25 mouse cellular contexts compared by ENCODE assay signal in genomic region chrX:56406128-56406527, GRCm38 (mm10). TPM values are rescaled to one million over a fixed set of nuclear protein-coding genes. Genes with fewer than 3 reads are reported as not detected.
"Had no signal": no experiment of that assay in that cellular context is flagged by ENCODE, and none has a peak within 500 bp of the region (broad histone marks: within the 10 kb centered on the region; RNA-seq: fewer than 3 reads in every experiment).

No protein-coding gene starts in this region.

- H3K36me3 ChIP-seq: limb, embryonic 13.5 days; liver, embryonic 12.5 days; liver, embryonic 15.5 days; lung, embryonic 15.5 days; midbrain, embryonic 12.5 days; midbrain, embryonic 15.5 days; neural tube, embryonic 13.5 days; stomach, embryonic 15.5 days had no signal

- H3K4me3 ChIP-seq: limb, embryonic 13.5 days; liver, embryonic 12.5 days; liver, embryonic 15.5 days; lung, embryonic 15.5 days; midbrain, embryonic 12.5 days; midbrain, embryonic 15.5 days; neural tube, embryonic 13.5 days; stomach, embryonic 15.5 days had no signal

- H3K9me3 ChIP-seq: limb, embryonic 13.5 days; liver, embryonic 12.5 days; liver, embryonic 15.5 days; lung, embryonic 15.5 days; midbrain, embryonic 12.5 days; midbrain, embryonic 15.5 days; neural tube, embryonic 13.5 days; stomach, embryonic 15.5 days had no signal

- H3K27me3 ChIP-seq: limb, embryonic 13.5 days; liver, embryonic 12.5 days; liver, embryonic 15.5 days; lung, embryonic 15.5 days; midbrain, embryonic 12.5 days; midbrain, embryonic 15.5 days; neural tube, embryonic 13.5 days; stomach, embryonic 15.5 days had no signal

- H3K27ac ChIP-seq: limb, embryonic 13.5 days; liver, embryonic 12.5 days; liver, embryonic 15.5 days; lung, embryonic 15.5 days; midbrain, embryonic 12.5 days; midbrain, embryonic 15.5 days; neural tube, embryonic 13.5 days; stomach, embryonic 15.5 days had no signal

- H3K4me1 ChIP-seq: limb, embryonic 13.5 days; liver, embryonic 12.5 days; liver, embryonic 15.5 days; lung, embryonic 15.5 days; midbrain, embryonic 12.5 days; midbrain, embryonic 15.5 days; neural tube, embryonic 13.5 days; stomach, embryonic 15.5 days had no signal

- ATAC-seq: liver, embryonic 12.5 days; midbrain, embryonic 15.5 days had no signal

- H3K9ac ChIP-seq: limb, embryonic 13.5 days; liver, embryonic 12.5 days; liver, embryonic 15.5 days; lung, embryonic 15.5 days; midbrain, embryonic 12.5 days; midbrain, embryonic 15.5 days; neural tube, embryonic 13.5 days; stomach, embryonic 15.5 days had no signal

- DNase-seq: kidney, adult 9 months; kidney, postnatal 14 days; left cerebral cortex, postnatal 4 days; liver; lung, adult 18-20 months; lung, postnatal 10 days; lung, postnatal 4 days; retina, postnatal 1 day; right cerebral cortex, postnatal 25 days; spleen, adult 18-20 months; thymus, postnatal 25 days had no signal

RNA-seq across cellular contexts. Expression of gene Smim10l2a, which starts 31.7 kb away (rescaled TPM):
- total RNA-seq: neutrophil, adult 5-6 weeks had no signal

RNA-seq across cellular contexts. Expression of gene Gm2174, which starts 41.6 kb away (rescaled TPM):
- total RNA-seq: layer of hippocampus, adult 8-10 months; layer of hippocampus, postnatal 10 days; left cerebral cortex, adult 8-10 months; left cerebral cortex, postnatal 14 days; left cerebral cortex, postnatal 4 days; neutrophil, adult 5-6 weeks had no signal
- polyA plus RNA-seq: large intestine, adult 2 months; liver, embryonic 12.5 days; midbrain, embryonic 12.5 days; neural tube, embryonic 13.5 days had no signal

RNA-seq across cellular contexts. Expression of gene Zfp449, which starts 59.9 kb away (rescaled TPM):
- total RNA-seq: neutrophil, adult 5-6 weeks had no signal
